Mouse (Mus musculus) cerebellum, postnatal 25 days (tissue): ENCODE measurements around the gene Itga7.

Source experiments
- DNase-seq, 2 experiments: peaks; one replicate each; pipeline ENCODE4 v3.0.0; 2021; ENCODE audit warnings: mixed read lengths in 2 of 2

The Itga7 gene

DNA sequence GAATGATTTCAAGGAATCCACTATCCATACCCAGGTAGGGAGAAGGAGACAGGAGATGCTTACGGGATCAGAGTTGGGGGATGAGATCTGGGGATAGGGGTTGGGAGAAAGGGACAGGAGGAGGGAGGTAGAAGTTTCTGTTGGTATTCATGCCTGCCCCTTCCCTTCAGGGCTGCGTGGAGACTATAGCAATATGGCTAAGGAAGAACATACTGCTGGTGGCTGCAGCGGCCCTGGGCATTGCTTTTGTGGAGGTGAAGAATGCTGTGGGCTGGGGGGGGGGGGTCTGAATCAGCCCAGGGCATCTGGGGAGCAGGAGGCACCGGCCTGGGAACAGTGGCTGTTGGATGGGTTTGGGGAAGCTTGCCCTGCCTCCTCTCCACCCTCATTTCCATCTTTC lies 21.4 kb upstream of the Itga7 start:
- DNase-seq, result no peak

DNA sequence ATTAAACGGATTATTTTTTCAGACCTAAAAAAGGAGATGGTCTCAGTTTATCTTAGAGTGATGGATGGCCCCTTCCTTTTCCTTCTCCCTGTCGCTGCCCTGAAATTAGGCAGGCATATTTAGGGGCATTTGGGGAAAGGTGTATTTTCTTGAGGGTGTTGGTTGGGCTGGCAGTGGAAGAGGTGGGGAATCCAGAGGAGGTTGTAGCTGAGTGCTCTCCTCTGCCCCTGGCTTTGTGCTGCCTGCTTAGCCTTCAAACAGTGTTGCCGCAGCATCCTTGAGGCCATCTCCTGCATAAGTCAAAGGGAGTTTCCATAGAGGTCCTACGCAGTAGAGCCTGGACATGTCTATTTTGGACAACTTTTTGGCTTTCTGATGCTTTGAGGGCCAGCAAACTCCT lies 20.8 kb upstream of the Itga7 start:
- no peak for DNase-seq

DNA sequence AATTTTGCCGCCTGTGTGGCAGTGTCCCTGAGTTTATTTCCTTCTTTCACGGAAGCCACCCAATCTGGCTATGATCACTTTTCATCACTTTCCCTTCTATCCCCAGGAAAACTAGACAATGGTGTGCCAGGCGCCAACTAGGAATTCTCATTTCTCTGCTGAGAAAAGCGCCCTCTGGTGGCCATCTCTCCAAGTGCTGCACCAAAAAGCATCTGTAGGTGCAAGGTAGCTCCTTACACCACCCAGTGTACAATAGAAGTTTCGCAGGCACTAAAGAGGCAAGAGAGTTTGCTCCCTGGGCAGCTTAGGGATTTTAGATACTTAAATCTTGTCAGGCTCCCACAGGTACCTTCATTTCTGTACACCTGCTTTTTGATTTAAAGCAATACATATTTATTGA lies 20.4 kb upstream of the Itga7 start:
- peak; percentile 97 for DNase-seq

DNA sequence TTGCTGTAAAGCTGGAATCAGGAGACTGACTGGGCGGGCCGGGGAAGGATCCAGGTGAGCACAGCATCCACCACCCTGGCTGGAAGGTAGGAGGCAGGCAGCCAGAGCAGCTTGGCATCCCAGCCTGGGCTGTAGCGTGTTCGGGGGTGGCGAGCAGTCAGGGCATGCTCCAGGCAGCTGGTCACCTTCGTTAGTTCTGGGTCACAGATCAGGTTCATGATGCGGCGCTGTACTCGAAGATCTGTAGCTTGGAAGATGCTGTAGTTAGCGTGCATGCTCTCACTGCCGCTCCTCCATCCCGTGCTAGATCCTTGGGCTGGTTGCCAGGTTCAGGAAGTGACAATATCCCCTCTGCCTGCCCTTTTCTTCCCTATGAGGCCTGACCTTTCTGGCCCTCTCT lies 19.9 kb upstream of the Itga7 start:
- DNase-seq, result peak in 1 of 2 experiments; percentile 50

DNA sequence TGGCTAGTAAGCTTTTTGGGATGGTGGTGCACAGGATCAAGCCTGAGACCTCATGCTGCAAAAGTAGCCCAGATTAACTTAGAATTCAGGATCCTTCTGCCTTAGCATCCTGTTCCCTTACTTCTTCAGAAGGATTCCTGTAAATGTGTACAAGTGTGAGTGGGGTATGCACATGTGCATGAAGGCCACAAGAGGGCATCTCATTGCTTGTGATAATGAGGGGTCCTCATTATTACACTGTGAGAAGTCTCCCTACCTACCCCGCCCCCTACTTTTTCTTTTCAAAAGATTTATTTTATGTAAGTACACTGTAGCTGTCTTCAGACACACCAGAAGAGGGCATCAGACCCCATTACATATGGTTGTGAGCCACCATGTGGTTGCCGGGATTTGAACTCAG lies 18.1 kb upstream of the Itga7 start:
- no peak for DNase-seq

DNA sequence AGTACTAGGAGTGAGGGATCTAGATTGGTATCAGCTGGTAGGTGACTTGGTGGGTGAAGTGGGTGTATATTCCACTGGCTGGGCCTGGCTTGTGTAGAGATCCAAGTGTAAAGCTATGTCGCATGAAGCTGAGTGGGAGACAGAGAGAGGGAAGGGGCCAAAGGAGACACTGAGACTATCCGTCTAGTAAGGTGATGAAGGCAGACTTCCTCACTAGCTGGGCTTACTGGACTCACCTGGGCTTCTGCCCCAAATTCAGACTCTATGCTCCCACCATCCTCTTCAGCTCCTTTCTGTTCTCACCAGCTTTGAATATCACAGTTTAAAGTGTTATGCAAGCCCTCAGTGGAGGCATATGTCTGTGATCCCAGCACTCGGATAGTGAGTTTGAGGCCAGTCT lies 17.0 kb upstream of the Itga7 start:
- no peak for DNase-seq

DNA sequence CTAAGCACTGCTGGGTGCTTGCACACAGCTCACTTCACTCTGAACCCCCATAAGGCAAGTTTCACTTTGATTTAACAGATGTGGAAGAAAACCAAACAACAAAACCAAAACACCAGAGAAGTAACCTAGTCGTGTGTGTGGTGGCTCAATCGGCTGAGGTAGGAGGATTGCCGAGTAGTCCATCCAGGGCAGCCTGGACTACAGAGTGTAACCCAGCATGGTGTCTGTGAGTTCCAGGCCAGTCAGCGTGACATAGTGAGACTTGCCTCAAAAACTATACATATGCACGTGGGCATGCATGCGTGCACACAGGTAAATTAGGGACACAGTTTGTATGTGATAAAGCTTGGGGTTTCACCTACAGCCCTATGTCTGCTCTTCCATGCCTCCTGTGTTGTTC lies 16.2 kb upstream of the Itga7 start:
- no peak for DNase-seq

DNA sequence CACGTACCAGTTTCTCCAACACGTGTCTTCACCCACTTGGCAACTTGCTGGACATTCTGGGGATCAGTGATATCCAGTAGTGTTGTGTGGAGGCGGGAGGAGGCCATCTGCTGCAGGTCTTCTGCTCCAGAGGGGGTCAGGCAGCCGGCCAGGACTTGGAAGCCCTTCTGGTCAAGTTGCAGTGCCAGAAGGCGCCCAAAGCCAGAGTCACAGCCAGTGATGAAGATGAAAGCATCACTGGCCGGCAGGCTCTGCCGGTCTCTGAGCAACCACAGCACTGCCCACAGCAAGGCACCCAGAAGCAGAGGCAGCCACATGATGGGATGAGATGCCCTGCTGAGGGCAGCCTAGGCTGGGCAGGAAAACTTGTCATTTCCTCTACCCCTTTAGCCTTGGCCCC lies 15.4 kb upstream of the Itga7 start:
- peak; percentile 98 to 99 for DNase-seq

DNA sequence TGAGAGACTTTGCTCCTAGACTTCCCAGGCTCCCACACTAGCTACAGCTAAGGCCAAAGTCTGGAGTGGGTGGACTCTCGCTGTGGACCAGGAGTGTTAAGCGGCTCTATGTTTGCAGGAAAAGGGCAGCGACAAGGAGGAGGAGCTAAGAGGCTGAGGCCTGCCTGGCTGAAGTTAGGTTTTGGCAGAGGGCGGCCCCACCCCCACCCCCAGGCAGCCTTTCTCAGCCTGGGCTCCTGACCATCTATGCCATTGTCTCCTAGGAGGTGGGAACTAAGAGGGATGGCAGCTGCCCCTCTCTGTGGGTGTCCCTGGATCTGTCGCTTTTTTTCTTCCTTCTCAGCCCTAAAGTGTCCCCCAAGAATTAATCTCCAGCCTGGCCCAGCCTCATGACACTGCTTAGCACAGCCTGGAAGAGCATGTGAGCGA lies 14.4 kb upstream of the Itga7 start:
- peak; percentile 68 to 74 for DNase-seq

DNA sequence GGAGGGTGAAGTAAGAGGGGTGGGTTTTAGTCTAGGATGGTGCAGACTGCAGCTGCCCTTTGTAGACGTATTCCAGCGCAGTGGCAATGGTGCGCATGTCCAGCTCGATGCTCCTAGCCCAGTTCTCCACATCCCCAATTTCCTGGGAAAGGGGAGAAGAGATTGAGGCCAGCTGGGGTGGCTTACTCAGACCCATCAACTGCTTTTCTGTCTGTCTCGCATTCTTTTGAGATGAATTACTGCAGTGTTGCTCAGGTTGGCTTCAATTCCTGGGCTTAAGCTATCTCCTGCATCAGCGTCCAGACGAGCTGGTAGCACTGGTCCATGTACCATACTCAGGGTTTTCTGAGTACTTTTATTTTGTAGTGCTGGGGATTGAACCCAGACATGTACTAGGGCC lies 13.7 kb upstream of the Itga7 start:
- no peak for DNase-seq

DNA sequence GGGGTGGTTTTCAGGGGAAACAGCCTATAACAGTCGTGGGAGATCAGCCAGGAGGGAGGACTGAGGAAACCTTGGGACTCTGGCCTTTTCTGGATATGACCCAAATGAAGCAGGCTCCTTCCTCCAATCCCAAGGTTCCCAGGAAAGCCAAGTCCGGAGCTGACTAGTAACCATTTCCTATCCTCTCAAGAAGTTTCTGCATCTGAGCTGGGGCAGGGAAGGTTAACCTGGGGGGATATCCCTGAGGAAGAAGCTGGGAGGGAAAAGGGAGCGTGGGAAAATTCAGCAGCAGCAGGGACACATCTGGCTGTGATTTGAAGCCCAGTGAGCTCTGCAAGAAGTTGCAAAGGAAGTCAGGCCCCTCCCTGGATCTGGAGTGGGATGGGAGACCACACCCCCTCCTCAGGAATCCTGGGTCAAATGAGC lies 12.9 kb upstream of the Itga7 start:
- DNase-seq, result no peak

DNA sequence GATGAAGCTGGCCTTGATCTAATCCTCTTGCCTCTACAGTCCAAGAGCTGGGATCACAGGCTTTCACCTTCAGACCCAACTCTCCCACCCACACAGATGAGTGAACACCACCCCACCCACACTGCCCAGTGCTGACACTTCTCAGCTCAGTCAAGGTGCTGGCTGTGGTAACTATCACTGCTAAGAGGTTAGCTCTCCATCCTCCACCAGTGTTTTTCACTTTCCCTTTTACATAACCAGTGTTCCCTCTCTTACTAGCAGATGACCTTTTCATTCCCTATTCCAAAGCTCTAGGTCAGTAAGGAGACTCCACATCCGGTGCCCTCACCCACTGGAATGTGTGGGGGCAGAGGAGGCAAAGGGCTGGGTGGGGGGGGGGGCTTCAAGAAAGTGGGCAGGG lies 12.4 kb upstream of the Itga7 start:
- DNase-seq, result no peak

DNA sequence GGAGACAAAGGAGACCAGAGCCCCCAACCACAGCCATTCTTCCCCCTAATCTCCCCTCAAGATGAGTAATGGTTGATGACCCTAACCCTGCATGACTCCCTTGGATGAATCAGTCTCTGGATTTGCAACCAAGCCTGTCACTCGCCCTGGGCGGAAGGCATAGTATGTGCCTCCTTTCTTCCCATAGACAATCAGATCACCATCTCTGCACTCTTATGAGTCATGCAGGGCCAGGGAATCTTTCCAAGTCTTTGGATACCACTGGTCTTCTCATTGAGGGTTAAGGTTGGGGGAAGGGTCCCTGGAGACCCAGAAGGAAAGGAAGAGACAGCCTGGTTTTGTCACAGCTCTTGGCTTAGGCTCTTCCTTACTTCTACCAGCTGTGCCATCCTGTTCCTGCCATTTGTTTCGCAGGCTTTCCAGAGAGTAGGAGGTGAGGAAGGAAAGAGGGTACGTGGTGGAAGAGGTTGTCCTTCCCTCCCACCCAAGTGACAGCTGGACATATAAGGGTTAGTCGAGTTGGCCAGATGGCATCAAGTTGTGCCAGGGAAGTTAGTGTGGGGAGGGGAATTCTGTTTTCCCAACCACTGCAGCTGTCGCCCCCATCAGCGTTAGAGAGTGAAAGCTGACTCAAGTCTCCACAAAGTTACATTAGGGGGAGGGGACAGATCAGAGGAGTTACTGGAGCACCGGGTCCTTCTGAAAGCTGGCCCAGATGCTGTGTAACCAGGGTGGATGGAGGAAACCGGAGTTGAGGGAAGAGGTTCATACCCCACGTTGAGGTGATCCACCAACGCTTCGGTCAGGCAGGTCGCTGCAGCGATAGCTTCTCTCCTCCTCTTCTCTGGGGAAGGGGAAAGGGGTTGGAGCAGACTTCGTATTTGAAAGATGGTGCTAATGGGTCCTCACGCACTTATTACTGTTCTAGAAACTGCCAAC lies 11.5 kb upstream of the Itga7 start:
- no peak for DNase-seq

DNA sequence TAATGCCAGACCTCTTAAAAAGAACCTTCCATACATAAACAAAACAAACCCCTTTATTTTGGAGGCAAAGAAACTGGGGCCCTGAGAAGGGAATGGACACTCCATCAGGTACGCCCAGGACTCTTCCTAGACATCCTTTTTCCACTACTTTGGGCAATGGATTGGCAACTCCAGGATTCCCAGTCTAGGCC lies 10.9 kb upstream of the Itga7 start, which contains the start of gene Rdh5:
TSS of gene Rdh5 (minus strand) at position 67 of the 191 bp plus-strand sequence.
- no peak for DNase-seq

DNA sequence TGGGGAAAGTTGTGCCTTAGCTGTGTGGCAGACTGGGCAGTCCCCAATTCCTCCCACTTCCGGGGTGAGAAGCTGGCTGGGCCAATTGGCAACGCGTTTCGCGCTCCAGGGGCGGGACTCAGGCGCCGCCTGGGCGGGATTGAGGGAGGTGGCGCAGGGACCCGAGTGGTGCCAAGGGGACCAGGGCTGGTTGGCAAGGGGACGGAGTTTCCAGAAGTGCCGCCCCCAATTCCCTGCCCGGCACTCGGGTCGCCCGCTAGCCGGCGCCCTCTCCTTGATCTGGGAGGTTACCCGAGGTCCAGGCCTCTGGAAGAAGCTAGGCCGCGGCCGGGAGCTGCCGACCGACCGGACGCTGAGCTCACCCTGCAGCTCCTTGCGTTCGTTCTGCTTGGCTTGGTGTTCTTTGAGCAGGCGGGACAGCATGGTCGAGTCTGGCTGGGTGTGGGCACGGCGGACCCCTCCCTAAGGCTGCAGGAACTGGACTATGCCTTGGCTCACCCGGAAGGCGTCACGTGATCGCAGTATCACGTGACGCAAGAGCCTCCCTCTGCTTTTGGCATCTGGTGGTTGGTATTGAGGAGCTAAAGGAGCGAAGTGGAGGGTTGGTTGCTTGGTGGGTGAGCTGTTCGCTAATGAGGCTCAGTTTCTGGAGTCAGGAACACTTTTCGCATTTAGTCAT lies 10.5 kb upstream of the Itga7 start:
- peak; percentile 94 to 96 for DNase-seq

DNA sequence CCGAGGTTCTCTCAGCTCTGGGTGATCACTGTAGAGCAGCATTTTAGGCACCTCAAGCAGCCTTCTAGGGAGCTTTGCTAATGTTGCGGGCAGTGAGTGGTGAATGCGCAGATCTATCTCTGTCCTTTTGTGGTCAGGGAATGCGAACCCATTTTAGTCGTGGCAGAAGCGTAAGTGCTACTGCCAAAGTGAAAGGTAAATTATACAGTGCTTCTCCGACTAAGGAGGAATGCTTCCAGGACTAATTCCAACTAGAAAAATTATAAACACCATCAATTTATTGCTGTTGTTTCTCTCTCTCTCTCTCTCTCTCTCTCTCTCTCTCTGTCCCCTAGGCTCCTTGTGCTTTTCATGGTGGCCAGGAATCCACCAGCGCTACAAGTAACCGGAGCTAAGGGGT lies 9.7 kb upstream of the Itga7 start, which contains the start of gene Bloc1s1:
TSS of gene Bloc1s1 (minus strand) at position 101 of the 400 bp plus-strand sequence.
- DNase-seq, result no peak

DNA sequence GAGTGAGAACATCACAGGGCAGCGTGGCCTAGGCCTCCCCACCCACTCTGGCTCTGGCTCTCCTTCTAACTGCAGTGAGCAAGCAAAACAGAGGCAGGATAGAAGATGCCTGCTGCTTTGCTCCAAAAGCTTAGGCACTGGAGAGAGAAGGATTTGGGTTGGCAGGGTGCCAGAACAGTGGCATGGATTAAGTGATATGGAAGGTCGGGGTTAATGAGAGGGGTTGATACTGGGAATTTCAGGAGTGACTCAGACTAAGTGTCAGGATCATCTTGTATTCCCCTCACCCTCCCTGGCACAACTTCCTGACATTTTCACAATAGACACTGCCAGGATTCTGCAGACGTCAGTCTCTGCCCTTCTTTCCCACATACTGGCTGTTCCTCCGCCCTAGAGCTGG lies 5.3 kb upstream of the Itga7 start:
- DNase-seq, result peak in 1 of 2 experiments; percentile 61

DNA sequence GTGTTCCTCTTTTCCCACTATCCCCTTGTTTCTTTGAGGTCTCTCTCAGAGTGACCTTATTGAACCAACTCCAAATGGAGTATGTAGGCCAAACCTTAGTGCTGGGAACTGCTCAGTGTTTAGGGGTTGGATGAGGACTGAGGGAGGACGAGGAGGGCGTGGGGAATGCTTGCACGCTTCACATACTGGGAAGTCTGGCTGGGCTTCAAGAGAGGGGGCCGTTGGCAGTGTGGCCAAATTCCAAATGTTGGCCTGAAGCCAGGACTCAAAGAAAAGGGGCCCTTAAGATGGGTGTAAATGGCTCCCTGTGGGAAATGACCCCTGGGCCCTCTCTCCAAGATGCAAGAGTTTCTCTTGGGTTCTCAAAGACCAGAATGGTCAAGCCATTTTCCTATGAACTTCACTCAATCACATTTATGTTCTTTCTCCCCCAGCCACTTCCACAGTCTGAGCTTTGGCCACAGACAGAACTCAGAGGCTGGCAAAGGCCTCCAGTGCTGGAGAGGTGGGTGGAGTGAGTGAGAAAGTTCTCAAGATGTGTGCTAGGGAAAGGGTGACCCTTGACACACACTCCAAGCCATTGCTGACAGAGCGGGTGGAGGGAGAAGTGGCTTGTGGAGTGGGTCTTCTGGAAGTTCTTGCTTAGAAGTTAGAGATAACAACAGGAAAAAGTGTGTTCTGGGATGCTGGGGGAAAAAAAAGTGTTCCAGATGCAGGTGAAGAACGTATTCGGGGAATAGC lies 3.8 kb upstream of the Itga7 start:
- DNase-seq, result peak; percentile 2 to 20

DNA sequence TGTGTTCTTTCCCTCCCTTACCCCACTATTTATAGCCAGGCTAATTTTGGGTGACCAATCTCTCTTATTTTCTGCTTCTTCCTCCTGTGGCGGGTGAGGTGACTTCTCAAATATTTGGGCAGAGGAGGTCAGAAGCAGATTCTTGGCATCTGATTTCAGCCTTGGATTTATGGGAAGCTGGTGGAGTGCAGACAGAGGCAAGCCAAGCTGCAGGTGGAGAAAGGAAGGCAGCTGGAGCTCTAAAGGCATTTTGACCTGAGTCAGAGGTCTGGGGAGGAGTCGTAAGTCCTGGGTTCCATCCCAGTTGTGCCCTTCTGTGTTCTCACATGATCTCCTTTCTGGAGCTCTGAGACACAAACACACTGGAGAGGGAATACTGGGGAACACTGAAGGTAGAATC lies 2.2 kb upstream of the Itga7 start:
- DNase-seq, result peak in 1 of 2 experiments; percentile 4

DNA sequence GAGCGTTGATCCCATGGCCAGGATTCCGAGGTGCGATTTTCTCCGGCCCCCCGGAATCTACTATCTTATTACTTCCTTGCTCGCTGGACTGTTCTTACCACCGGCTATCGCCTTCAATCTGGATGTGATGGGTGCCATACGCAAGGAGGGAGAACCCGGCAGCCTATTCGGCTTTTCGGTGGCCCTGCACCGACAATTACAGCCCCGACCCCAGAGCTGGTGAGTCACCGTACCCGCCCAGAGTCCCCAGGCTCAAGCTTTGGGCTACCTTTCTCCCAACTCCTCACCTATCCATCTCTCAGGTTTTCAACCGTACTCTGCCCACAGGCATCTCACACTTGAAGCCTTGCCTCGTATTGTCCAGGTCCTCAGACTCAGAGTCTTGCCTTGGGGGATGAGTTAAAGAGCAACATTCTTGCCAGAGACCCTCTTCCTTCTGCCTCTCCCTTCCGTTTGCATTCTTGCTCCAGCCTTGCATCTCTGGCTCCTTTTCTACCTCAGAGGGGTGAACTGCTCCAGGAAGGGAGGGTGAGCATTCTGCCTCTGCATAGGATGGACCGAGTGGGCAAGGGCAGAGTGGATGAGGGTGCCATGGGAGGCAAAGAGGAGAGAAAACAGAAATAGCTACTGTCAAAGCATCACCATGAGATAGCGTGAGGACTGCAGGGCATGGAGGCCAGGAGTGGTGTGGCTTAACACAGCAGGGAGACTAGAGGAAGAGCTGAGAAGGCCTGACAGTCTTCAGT lies 531 bp downstream of the Itga7 start:
- DNase-seq, result peak; percentile 53 to 59

DNA sequence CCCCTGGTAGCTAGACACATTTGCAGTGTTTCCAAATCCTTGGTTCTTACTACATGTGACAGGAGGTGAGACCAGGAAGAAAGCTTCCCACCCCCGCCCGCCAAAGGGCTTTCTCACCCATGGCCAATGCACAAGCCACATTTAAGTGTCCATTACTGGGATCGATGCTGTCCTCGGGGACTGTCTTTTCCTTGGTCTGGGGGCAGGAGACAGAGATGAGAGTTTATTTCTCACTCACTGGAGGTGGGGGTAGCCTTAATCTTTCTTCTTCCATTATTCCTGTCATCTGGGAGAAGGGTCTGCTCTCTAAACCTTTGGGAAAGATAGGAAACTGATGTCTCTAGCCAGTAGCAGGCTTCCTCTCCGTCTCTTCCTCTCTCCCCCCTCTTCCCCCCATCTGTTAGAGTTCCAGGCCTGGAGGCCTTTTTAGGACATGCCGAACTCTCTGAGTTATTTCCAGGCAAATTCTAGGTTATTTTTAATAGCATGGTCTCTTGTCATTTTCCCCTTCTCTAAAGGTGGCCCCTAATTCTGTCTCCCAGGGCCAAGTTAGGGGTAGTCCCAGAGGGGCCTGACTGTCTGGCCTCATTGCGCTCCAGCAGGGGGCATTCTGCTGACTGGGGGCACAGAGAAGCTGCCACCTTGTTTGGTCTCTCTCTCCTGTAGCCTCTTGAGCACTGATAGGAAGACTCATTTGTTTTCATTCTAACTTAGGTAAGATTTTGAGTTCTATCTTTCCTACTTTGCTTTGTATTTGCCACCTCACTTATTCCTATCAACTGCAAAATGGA lies 1.6 kb downstream of the Itga7 start:
- peak; percentile 28 to 49 for DNase-seq

DNA sequence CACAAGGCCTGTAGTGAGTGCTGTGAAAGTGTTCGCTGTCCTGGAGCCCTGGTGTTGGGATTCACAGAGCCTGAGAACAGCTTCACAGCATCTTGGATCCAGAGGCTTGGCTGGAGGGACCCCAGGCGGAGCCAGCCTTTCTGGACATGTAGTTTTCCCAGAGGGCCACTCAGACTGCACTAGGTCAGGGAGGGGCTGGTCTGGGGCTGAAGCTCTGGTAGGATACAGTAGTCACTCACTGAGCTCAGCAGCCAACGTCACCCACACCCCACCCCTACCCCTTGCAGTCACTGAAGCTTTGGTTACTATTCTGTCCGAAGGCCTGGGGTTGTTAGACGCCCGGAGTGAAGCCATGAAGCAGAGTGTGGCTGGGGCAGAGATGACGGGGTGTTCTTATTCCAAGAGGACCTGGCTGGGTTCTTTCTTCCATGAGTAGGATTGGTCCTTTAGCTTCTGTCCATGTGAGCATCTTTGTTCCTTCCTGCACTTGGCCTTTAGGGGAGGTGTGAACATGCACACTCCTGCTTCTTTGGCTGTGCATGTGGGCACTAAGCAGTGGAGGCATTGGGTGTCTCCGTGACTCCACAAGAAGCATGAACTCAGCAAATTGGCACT lies 2.3 kb downstream of the Itga7 start:
- DNase-seq, result peak; percentile 42 to 53
